Mouse (Mus musculus) cerebellum, postnatal 10 days (tissue): Measurements from ENCODE around the gene Lpar5.
A peak's percentile ranks its signal among the peaks of the same experiment; 100 is the strongest.

Experiments used
- DNase-seq, 2 experiments: peaks; one replicate each; pipeline ENCODE4 v3.0.0; 2021; ENCODE audit warnings: mixed read lengths in 2 of 2

Gene Lpar5

GRCm38 (mm10) chr6:125129710-125130402, 62.1 kb downstream of the Lpar5 start:
- peak in 1 of 2 experiments; percentile 35 for DNase-seq

DNA sequence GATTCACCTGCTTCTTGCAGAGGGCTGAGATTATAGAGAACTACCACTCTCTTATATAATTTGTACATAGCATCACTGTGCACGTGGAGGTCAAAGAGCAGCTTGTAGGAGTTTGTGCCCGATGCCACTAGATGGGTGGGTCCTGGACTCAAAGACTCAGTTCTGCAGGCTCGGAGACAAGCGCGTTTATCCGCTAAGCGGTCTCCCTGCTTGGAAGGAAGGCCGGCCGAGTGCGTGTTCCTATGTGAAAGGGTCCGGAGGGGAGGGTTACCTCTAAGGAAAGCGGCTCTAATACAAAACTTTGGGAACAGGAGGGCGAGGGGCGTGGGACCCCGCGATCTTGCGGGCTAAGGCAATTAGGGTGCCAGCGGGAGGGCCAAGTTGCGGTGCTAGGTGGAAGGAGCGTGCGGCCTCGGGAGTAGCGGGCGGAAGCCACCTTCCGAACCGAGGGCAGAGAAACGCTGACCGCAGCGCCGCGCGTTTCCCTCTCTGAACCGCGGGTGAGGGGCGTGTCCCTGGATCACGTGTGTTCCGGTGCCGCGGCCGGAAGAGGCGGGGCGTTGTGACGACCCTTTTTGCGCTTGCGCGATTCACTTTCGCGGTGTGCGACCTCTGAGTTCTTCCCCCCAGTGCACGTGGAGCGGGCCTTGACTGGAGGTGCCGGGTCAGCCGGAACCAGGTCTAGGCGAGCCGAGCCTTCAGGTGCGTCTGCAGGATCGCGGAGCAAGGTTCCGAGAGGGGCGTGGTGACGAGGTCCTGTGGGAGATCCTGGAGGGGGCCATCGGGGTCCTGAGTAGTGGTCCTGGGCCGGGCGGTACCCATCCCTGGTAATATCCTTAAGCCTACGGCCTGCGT, 63.8 kb downstream of the Lpar5 start, which contains the start of gene Nop2:
TSS of gene Nop2 (plus strand) at position 608 of the 855 bp plus-strand sequence.
- peak; percentile 93 to 94 for DNase-seq
